ENCODE assay signal across 32 mouse cellular contexts in the genomic region with DNA sequence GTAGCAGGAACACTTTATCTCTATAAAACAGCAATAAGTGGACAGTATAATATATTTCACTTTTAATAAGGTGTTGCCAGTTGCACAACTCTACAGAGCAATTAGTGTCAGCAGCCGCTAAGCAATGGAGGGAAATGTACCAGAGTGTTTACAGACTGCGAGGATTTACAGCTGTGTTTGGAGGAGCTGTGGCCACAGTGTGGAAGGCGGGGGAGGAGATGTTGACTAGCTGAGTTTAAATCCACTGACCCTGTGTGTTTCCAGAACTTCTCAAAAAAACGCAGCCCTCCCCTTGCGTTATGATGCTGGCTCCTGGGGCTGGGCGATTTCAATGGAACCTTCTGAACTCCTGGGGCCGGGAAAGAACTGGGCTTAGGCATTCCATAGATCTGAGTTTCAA. TPM values are rescaled to one million over a fixed set of nuclear protein-coding genes. Genes with fewer than 3 reads are reported as not detected.
DNase-seq lines count a peak whose midpoint lies in the region; ATAC-seq lines count a peak whose summit lies in the region.
"Had no signal": no experiment of that assay in that cellular context is flagged by ENCODE, and none has a peak within 500 bp of the region (broad histone marks: within the 10 kb centered on the region; RNA-seq: fewer than 3 reads in every experiment).

No protein-coding gene starts in this region.

- H3K36me3 ChIP-seq in stomach, embryonic 16.5 days (ENCODE audit: control insufficient read depth, insufficient read depth, low read length) = no peaks in the 10 kb centered on the region
- H3K36me3 ChIP-seq: embryonic facial prominence, embryonic 12.5 days; heart, embryonic 13.5 days; hindbrain, embryonic 15.5 days; limb, embryonic 12.5 days; liver, embryonic 15.5 days; lung, embryonic 15.5 days had no signal

- 28% methylated on average over 7 of the region's 7 CpGs for WGBS in stomach, embryonic 16.5 days

- no peak overlapping the region for H3K9ac ChIP-seq in stomach, embryonic 16.5 days (ENCODE audit: low read length)
- H3K9ac ChIP-seq: embryonic facial prominence, embryonic 12.5 days; heart, embryonic 13.5 days; hindbrain, embryonic 15.5 days; limb, embryonic 12.5 days; liver, embryonic 15.5 days; lung, embryonic 15.5 days had no signal

- no peak overlapping the region for H3K4me2 ChIP-seq in stomach, embryonic 16.5 days (ENCODE audit: low read depth, low read length)
- H3K4me2 ChIP-seq: embryonic facial prominence, embryonic 12.5 days; heart, embryonic 13.5 days; hindbrain, embryonic 15.5 days; limb, embryonic 12.5 days; liver, embryonic 15.5 days; lung, embryonic 15.5 days had no signal

- H3K9me3 ChIP-seq in stomach, embryonic 16.5 days (replicated peaks; ENCODE audit: control insufficient read depth, low read length) = no peaks in the 10 kb centered on the region
- H3K9me3 ChIP-seq: embryonic facial prominence, embryonic 12.5 days; heart, embryonic 13.5 days; hindbrain, embryonic 15.5 days; limb, embryonic 12.5 days; liver, embryonic 15.5 days; lung, embryonic 15.5 days had no signal

- ATAC-seq in stomach, embryonic 16.5 days (ENCODE audit: insufficient read depth, low FRiP score) = peak; percentile 60; the same call in 1 of the 2 replicates
- ATAC-seq: forebrain, embryonic 14.5 days had no signal

- no peaks in the 10 kb centered on the region for H3K4me1 ChIP-seq in stomach, embryonic 16.5 days (ENCODE audit: control insufficient read depth, insufficient read depth, low read length)
- H3K4me1 ChIP-seq: embryonic facial prominence, embryonic 12.5 days; heart, embryonic 13.5 days; hindbrain, embryonic 15.5 days; limb, embryonic 12.5 days; liver, embryonic 15.5 days; lung, embryonic 15.5 days had no signal

- H3K27ac ChIP-seq in stomach, embryonic 16.5 days (ENCODE audit: low read length) = no peak overlapping the region; the same call in 1 of the 2 replicates
- H3K27ac ChIP-seq: embryonic facial prominence, embryonic 12.5 days; heart, embryonic 13.5 days; hindbrain, embryonic 15.5 days; limb, embryonic 12.5 days; liver, embryonic 15.5 days; lung, embryonic 15.5 days; macrophage had no signal

- no peaks in the 10 kb centered on the region for H3K27me3 ChIP-seq in stomach, embryonic 16.5 days (ENCODE audit: control insufficient read depth, insufficient read depth, low read length)
- H3K27me3 ChIP-seq: CH12.LX; embryonic facial prominence, embryonic 12.5 days; heart, embryonic 13.5 days; hindbrain, embryonic 15.5 days; liver, embryonic 15.5 days; lung, embryonic 15.5 days had no signal

- DNase-seq in heart, adult 11 months = peak; percentile 62
- DNase-seq in heart, adult 8-10 months (ENCODE audit: low spot score) = no peak
- peak; percentile 24 for DNase-seq in kidney, postnatal 10 days
- DNase-seq in kidney, postnatal 25 days = no peak
- DNase-seq in lung, postnatal 10 days = peak; percentile 4
- DNase-seq in lung, postnatal 14 days = no peak
- no peak for DNase-seq in cerebellum, postnatal 14 days
- DNase-seq: adrenal gland, adult 8-10 months; cerebellum, adult 2 months; cerebellum, postnatal 36 days; embryo, embryonic 11 days; gastrocnemius, postnatal 25 days; heart, adult 18-20 months; heart, postnatal 10 days; layer of hippocampus, adult 9-11 months; midbrain, embryonic 14.5 days; right cerebral cortex, postnatal 25 days; thymus, postnatal 4 days had no signal

- H3K4me3 ChIP-seq in stomach, embryonic 16.5 days (replicated peaks; ENCODE audit: low read length) = no peak overlapping the region
- H3K4me3 ChIP-seq: embryonic facial prominence, embryonic 12.5 days; heart, embryonic 13.5 days; hindbrain, embryonic 15.5 days; limb, embryonic 12.5 days; liver, embryonic 15.5 days; lung, embryonic 15.5 days had no signal

RNA-seq across cellular contexts. Expression of a gene that starts 33.8 kb away (rescaled TPM):
- 1 to 10 TPM in 3 of 4 experiments, under 1 TPM in 1; 0.87 to 1.2 (median 1.1) TPM for total RNA-seq in heart, adult 8-10 months (2022)
- polyA plus RNA-seq in stomach, embryonic 16.5 days (2015; fragmentation: Nextera tagmentation; extraction: Ambion mirVana) = 2.8 and 3.3 TPM in 2 replicates
- total RNA-seq: hematopoietic stem cell, adult 5-6 weeks; megakaryocyte-erythroid progenitor cell, adult 5-6 weeks; monocyte, adult 5-6 weeks had no signal
- polyA plus RNA-seq: liver, adult 2 months; macrophage had no signal

Comparison
In these comparisons a context has a peak if more than half of its experiments do, and no peak if none do; other contexts are left out.
1. DNase-seq: peak in heart, adult 11 months (single experiment), kidney, postnatal 10 days (single experiment) and lung, postnatal 10 days (single experiment); none in heart, adult 8-10 months (single experiment), kidney, postnatal 25 days (0 of 2), lung, postnatal 14 days (single experiment) and cerebellum, postnatal 14 days (0 of 2).